Mouse (Mus musculus): ENCODE data around the gene Lgals4. TPM values are rescaled to one million over a fixed set of nuclear protein-coding genes. Genes with fewer than 3 reads are reported as not detected.
A peak's percentile ranks its signal among the peaks of the same experiment; 100 is the strongest.

The Lgals4 gene
- total and polyA plus RNA-seq, 3 experiments: 2.1 to 5.1 TPM; not detected in 1

DNA sequence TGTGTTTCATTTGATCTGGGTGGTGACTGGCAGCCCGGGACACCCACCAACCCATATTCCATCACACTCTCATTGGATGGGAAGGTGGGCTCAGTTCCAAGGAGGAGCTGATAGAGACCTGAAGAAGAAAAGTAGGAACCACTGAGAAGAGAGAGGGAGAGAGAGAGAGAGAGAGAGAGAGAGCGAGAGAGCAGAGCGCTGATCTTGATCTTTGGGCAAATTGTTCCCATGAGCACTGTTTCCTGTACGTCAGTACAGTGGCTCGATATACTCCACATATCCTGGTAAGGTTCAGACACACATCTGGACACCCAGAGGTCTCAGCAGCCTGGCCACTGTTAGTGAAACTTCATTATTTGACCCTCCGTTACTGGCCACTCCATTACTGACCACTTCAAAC lies 29.9 kb downstream of the Lgals4 start, which contains the start of gene Lgals7 (continued):
- TF ChIP-seq JUND (IDR thresholded peaks at IDR 0.05; ENCODE audit: low read depth, low read length): peak; percentile 97

DNA sequence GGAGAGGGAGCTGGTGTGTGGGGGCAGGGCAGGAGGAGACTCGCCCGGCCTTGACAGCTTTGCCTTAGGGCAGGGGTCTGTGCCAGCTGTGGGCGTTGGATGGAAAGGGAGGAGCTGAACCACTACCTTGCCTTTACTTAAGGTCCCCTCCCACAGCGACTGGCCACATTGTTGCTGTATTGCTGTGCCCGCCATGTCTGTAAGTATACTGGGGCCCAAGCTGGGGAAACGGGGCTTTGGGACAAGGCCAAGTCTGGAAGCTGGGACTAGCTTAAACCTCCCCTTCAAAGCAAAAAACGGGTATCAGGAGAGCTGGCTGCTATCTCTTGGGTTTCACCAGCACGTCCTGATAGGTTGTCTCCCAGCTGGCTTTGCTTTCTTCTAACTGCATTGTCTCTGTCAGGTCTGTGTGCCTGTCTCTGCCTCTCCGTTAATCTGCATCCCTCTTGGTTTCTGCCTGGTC lies 30.7 kb downstream of the Lgals4 start:
- Histone ChIP-seq H3K27ac (ENCODE audit: control insufficient read depth, low read depth, low read length) (peak overlapping the region; percentile 82), H3K4me1 (ENCODE audit: control insufficient read depth in 1 of 2, insufficient read depth in 2 of 2, low read length in 2 of 2) (peaks cover 7 to 32% of the 10 kb centered on the region in 2 experiments), H3K9me3 (replicated peaks; ENCODE audit: insufficient read depth, low read length) (no peaks in the 10 kb centered on the region), H3K27me3 (ENCODE audit: control insufficient read depth in 1 of 2, insufficient read depth in 2 of 2, low read length in 2 of 2) (no peaks in the 10 kb centered on the region), H3K79me2 (ENCODE audit: control insufficient read depth, insufficient read depth, low read length, poor library complexity) (no peaks in the 10 kb centered on the region; the same call in 1 of the 2 replicates), H3K36me3 (ENCODE audit: control insufficient read depth in 1 of 2, insufficient read depth in 2 of 2, low read length in 2 of 2) (peaks cover 0 to 21% of the 10 kb centered on the region in 2 experiments; a peak in 2 of 4 replicates), H3K9ac (ENCODE audit: control insufficient read depth, low read depth, low read length, poor library complexity, severe bottlenecking) (peak overlapping the region; percentile 69), H3K4me3 (ENCODE audit: control insufficient read depth in 1 of 2, insufficient read depth in 1 of 2, low read depth in 2 of 2, low read length in 2 of 2) (peak overlapping the region; percentile 49 to 80)
- DNase-seq (ENCODE audit: low read depth, low spot score): peak; percentile 89
- no peak for TF ChIP-seq ZNF384 (IDR thresholded peaks at IDR 0.05; ENCODE audit: low read depth, low read length)
- no peak for TF ChIP-seq GABPA (IDR thresholded peaks at IDR 0.05; ENCODE audit: low read depth, low read length)
- TF ChIP-seq CHD2 (IDR thresholded peaks at IDR 0.05; ENCODE audit: low read length): 0 out of 2 replicates have a peak, but pooled peaks have one; percentile 46
- TF ChIP-seq RCOR1 (IDR thresholded peaks at IDR 0.05; ENCODE audit: low read depth, low read length): peak; percentile 65; the same call in 1 of the 2 replicates
- no peak for TF ChIP-seq SMC3 (IDR thresholded peaks at IDR 0.05; ENCODE audit: low read depth, low read length)
- TF ChIP-seq RAD21 (IDR thresholded peaks at IDR 0.05; ENCODE audit: low read depth, low read length): no peak
- TF ChIP-seq TAL1 (IDR thresholded peaks at IDR 0.05; ENCODE audit: low read length): no peak
- TF ChIP-seq POLR2AphosphoS2 (IDR thresholded peaks at IDR 0.05; ENCODE audit: low read length): 0 out of 2 replicates have a peak, but pooled peaks have one; percentile 13
- peak; percentile 50 for TF ChIP-seq NELFE (IDR thresholded peaks at IDR 0.05; ENCODE audit: low read depth, low read length)
- TF ChIP-seq ZKSCAN1 (IDR thresholded peaks at IDR 0.05; ENCODE audit: low read depth, low read length): no peak
- TF ChIP-seq ZC3H11A (IDR thresholded peaks at IDR 0.05; ENCODE audit: low read depth, low read length): no peak
- TF ChIP-seq HCFC1 (IDR thresholded peaks at IDR 0.05; ENCODE audit: low read depth, low read length): 0 out of 2 replicates have a peak, but pooled peaks have one; percentile 55
- TF ChIP-seq ETS1 (IDR thresholded peaks at IDR 0.05; ENCODE audit: low read depth, low read length): peak; percentile 92
- no peak for TF ChIP-seq KAT2A (conservative IDR thresholded peaks at IDR 0.05; ENCODE audit: low read depth, low read length)
- TF ChIP-seq UBTF (IDR thresholded peaks at IDR 0.05; ENCODE audit: borderline replicate concordance, insufficient read depth, low read depth, low read length): no peak
- peak; percentile 72 for TF ChIP-seq GATA1 (IDR thresholded peaks at IDR 0.05; ENCODE audit: low read depth, low read length)
- TF ChIP-seq BHLHE40 (IDR thresholded peaks at IDR 0.05; ENCODE audit: borderline replicate concordance, low read depth, low read length): no peak
- no peak for TF ChIP-seq JUND (IDR thresholded peaks at IDR 0.05; ENCODE audit: low read depth, low read length)
- peak; percentile 59 for TF ChIP-seq TCF12 (IDR thresholded peaks at IDR 0.05; ENCODE audit: low read depth, low read length)
- no peak for TF ChIP-seq ELF1 (IDR thresholded peaks at IDR 0.05; ENCODE audit: low read depth, low read length)
- TF ChIP-seq EP300 (IDR thresholded peaks at IDR 0.05; ENCODE audit: low read depth in 1 of 2, low read length in 2 of 2): peak; percentile 33 to 68; a peak in 3 of 4 replicates
- peak in 1 of 2 experiments; percentile 59; a peak in 1 of 4 replicates for TF ChIP-seq POLR2A (IDR thresholded peaks at IDR 0.05; ENCODE audit: control insufficient read depth in 1 of 2, insufficient read depth in 1 of 2, low read depth in 1 of 2, low read length in 2 of 2, poor library complexity in 1 of 2)
- peak; percentile 74; the same call in 1 of the 2 replicates for TF ChIP-seq MYC (IDR thresholded peaks at IDR 0.05; ENCODE audit: low read depth, low read length)
- no peak for TF ChIP-seq USF1 (IDR thresholded peaks at IDR 0.05; ENCODE audit: low read depth, low read length)
- TF ChIP-seq POLR2AphosphoS5 (IDR thresholded peaks at IDR 0.05; ENCODE audit: borderline replicate concordance, low read depth, low read length): no peak
- TF ChIP-seq MAX (IDR thresholded peaks at IDR 0.05; ENCODE audit: low read length): peak; percentile 44
- no peak; the same call in 1 of the 2 replicates for TF ChIP-seq MAZ (IDR thresholded peaks at IDR 0.05; ENCODE audit: low read depth, low read length)
- TF ChIP-seq NRF1 (IDR thresholded peaks at IDR 0.05; ENCODE audit: insufficient read depth, low read depth, low read length, poor library complexity, severe bottlenecking): no peak
- TF ChIP-seq USF2 (IDR thresholded peaks at IDR 0.05; ENCODE audit: borderline replicate concordance in 1 of 2, insufficient read depth in 1 of 2, low read depth in 1 of 2, low read length in 2 of 2): no peak
- TF ChIP-seq MXI1 (IDR thresholded peaks at IDR 0.05; ENCODE audit: low read depth, low read length): peak; percentile 68; the same call in 1 of the 2 replicates
- no peak for TF ChIP-seq MYB (IDR thresholded peaks at IDR 0.05; ENCODE audit: low read depth, low read length)
- no peak for TF ChIP-seq CTCF (IDR thresholded peaks at IDR 0.05 in 2 of 3, conservative IDR thresholded peaks at IDR 0.05 in 1 of 3; ENCODE audit: control insufficient read depth in 1 of 3, insufficient read depth in 1 of 3, low read depth in 2 of 3, low read length in 3 of 3, poor library complexity in 1 of 3, severe bottlenecking in 1 of 3)
- TF ChIP-seq MEF2A (IDR thresholded peaks at IDR 0.05; ENCODE audit: extremely low read depth, insufficient replicate concordance, low read depth, low read length, poor library complexity, severe bottlenecking): no peak
- TF ChIP-seq E2F4 (IDR thresholded peaks at IDR 0.05; ENCODE audit: borderline replicate concordance, low read depth, low read length): no peak
